Mouse (Mus musculus): ENCODE results near the gene Nppa.

The Nppa gene

GRCm38 (mm10) chr4:148000202-148000772 is at the start of gene Nppa:
TSS of gene Nppa (plus strand) at chr4:148000722.
- no peak for DNase-seq (ENCODE audit: low spot score)

GRCm38 (mm10) chr4:147953590-147953989 is 46.9 kb upstream of the Nppa start:
- DNase-seq (ENCODE audit: low spot score), result no peak

GRCm38 (mm10) chr4:147957141-147957540 is 43.4 kb upstream of the Nppa start:
- DNase-seq (ENCODE audit: low spot score), result no peak

- no peak for DNase-seq (ENCODE audit: low spot score)
Observed at GRCm38 (mm10) chr4:147959881-147960831, 40.4 kb upstream of the Nppa start.

GRCm38 (mm10) chr4:147962781-147963180 is 37.7 kb upstream of the Nppa start:
- DNase-seq (ENCODE audit: low spot score), result no peak

- DNase-seq (ENCODE audit: low spot score), result no peak
Observed at GRCm38 (mm10) chr4:147963623-147964022, 36.9 kb upstream of the Nppa start.

- DNase-seq (ENCODE audit: low spot score), result no peak
Observed at GRCm38 (mm10) chr4:147965712-147966111, 34.8 kb upstream of the Nppa start.

- no peak for DNase-seq (ENCODE audit: low spot score)
Observed at GRCm38 (mm10) chr4:147968816-147969215, 31.7 kb upstream of the Nppa start.

- no peak for DNase-seq (ENCODE audit: low spot score)
Observed at GRCm38 (mm10) chr4:147969337-147969736, 31.2 kb upstream of the Nppa start.

- no peak for DNase-seq (ENCODE audit: low spot score)
Observed at GRCm38 (mm10) chr4:147976237-147976636, 24.3 kb upstream of the Nppa start.

- DNase-seq (ENCODE audit: low spot score), result no peak
Observed at GRCm38 (mm10) chr4:147977726-147978125, 22.8 kb upstream of the Nppa start.

GRCm38 (mm10) chr4:147978391-147978790 is 22.1 kb upstream of the Nppa start:
- DNase-seq (ENCODE audit: low spot score), result no peak

- no peak for DNase-seq (ENCODE audit: low spot score)
Observed at GRCm38 (mm10) chr4:147979441-147979860, 21.1 kb upstream of the Nppa start.

GRCm38 (mm10) chr4:147985205-147986132 is 15.1 kb upstream of the Nppa start, which contains the start of gene Nppb:
TSS of gene Nppb (plus strand) at chr4:147985788.
- DNase-seq (ENCODE audit: low spot score), result no peak

- no peak for DNase-seq (ENCODE audit: low spot score)
Observed at GRCm38 (mm10) chr4:147993571-147994095, 6.9 kb upstream of the Nppa start.

GRCm38 (mm10) chr4:147995311-147995710 is 5.2 kb upstream of the Nppa start:
- no peak for DNase-seq (ENCODE audit: low spot score)

GRCm38 (mm10) chr4:148001013-148001789 is 679 bp downstream of the Nppa start:
- DNase-seq (ENCODE audit: low spot score), result no peak

- no peak for DNase-seq (ENCODE audit: low spot score)
Observed at GRCm38 (mm10) chr4:148001866-148002265, 1.3 kb downstream of the Nppa start.

GRCm38 (mm10) chr4:148004361-148004760 is 3.8 kb downstream of the Nppa start:
- no peak for DNase-seq (ENCODE audit: low spot score)

GRCm38 (mm10) chr4:148008412-148008811 is 7.9 kb downstream of the Nppa start:
- no peak for DNase-seq (ENCODE audit: low spot score)

GRCm38 (mm10) chr4:148009641-148010040 is 9.1 kb downstream of the Nppa start:
- DNase-seq (ENCODE audit: low spot score), result no peak
